Mouse (Mus musculus) naive thymus-derived CD4-positive, alpha-beta T cell, adult 5 months (primary cell): ENCODE data around the gene Btbd35f16. TPM values are rescaled to one million over a fixed set of nuclear protein-coding genes. Genes with fewer than 3 reads are reported as not detected.

Experiments
- polyA plus RNA-seq: library from polyadenylated mRNA; unstranded; fragments of 100-300 nt; shearing (Covaris generic); gene quantifications from one replicate; pipeline ENCODE4 v1.2.1, GENCODE M21; 2017

The Btbd35f16 gene
- not detected for polyA plus RNA-seq

GRCm38 (mm10) chrX:3956902-3957301, at the start of gene Btbd35f16:
Gene Btbd35f16, minus strand, starts transcription at chrX:3957002.

Other genes starting within 250 kb of the Btbd35f16 start
- gene Btbd35f10, start 204.1 kb downstream of the Btbd35f16 start, polyA plus RNA-seq, result not detected
- not detected for gene Btbd35f3, start 80.7 kb upstream of the Btbd35f16 start, polyA plus RNA-seq
- gene Btbd35f28, start 239.6 kb upstream of the Btbd35f16 start, polyA plus RNA-seq, result not detected